Mouse (Mus musculus) inflammation-experienced regulatory T-cells (primary cell): ENCODE data around the gene Itm2b. TPM values are rescaled to one million over a fixed set of nuclear protein-coding genes. Genes with fewer than 3 reads are reported as not detected.

Experiments used
- polyA plus RNA-seq, 2 experiments: library from polyadenylated mRNA; unstranded; fragments of 100-300 nt; shearing (Covaris generic); gene quantifications; one replicate each; pipeline ENCODE4 v1.2.1; 2017

The Itm2b gene
- 1,000 to 10,000 TPM; 1,595 to 1,640 TPM for polyA plus RNA-seq

GRCm38 (mm10) chr14:73384913-73385719, at the start of gene Itm2b:
Gene Itm2b, minus strand, starts transcription at chr14:73385289.

GRCm38 (mm10) chr14:73325456-73326381, 59.4 kb downstream of the Itm2b start, which contains the start of gene Rb1:
Gene Rb1, minus strand, starts transcription at chr14:73325822.

Other genes with a start within 250 kb of the Itm2b start
- 10 to 100 TPM; 26.3 to 34.4 TPM for gene Lpar6, start 147.4 kb downstream of the Itm2b start, polyA plus RNA-seq
- 10 to 100 TPM; 82.5 to 91.5 TPM for gene Rb1, start 59.5 kb downstream of the Itm2b start, polyA plus RNA-seq
- 10 to 100 TPM; 62.5 to 73.7 TPM for gene Med4, start 124.7 kb upstream of the Itm2b start, polyA plus RNA-seq
- 10 to 100 TPM; 68.2 to 76.3 TPM for gene Sucla2, start 140.0 kb upstream of the Itm2b start, polyA plus RNA-seq
- 1 to 10 TPM; 4.2 to 5.0 TPM for gene Nudt15, start 163.0 kb upstream of the Itm2b start, polyA plus RNA-seq